Mouse (Mus musculus) heart, postnatal 0 days (tissue): Measurements from ENCODE around the gene Pak6. TPM values are rescaled to one million over a fixed set of nuclear protein-coding genes. Genes with fewer than 3 reads are reported as not detected.
A peak's percentile ranks its signal among the peaks of the same experiment; 100 is the strongest.

Experiments
- ATAC-seq: fragments of 200-750 bp; cut with Nextera tagmentation; 2 replicates; pipeline ENCODE4 v1.8.0; 2017; ENCODE audit warnings: low read depth, moderate number of reproducible peaks, moderate library complexity; ENCODE audit not compliant: insufficient read depth
- DNase-seq: peaks from one replicate; pipeline ENCODE4 v3.0.0-alpha.2; 2016; ENCODE audit warnings: low spot score
- H3K27ac ChIP-seq: fragments of 300-500 bp; sonication (generic); 2 replicates; pipeline ENCODE4 v1.5.1; 2014; ENCODE audit warnings: low read depth, mild to moderate bottlenecking
- H3K27me3 ChIP-seq: fragments of 300-500 bp; sonication (generic); 2 replicates; pipeline ENCODE4 v1.6.1; 2014; ENCODE audit warnings: low read length, mixed read lengths; ENCODE audit not compliant: control insufficient read depth, insufficient read depth
- H3K36me3 ChIP-seq: fragments of 300-500 bp; sonication (generic); replicated peaks from 2 replicates; pipeline ENCODE4 v1.6.1; 2014; ENCODE audit warnings: low read length, mixed read lengths; ENCODE audit not compliant: control insufficient read depth, insufficient read depth
- H3K4me1 ChIP-seq: fragments of 300-500 bp; sonication (generic); 2 replicates; pipeline ENCODE4 v1.6.1; 2014; ENCODE audit warnings: antibody characterized with exemption; ENCODE audit not compliant: control insufficient read depth, insufficient read depth
- H3K4me2 ChIP-seq: fragments of 300-500 bp; sonication (generic); 2 replicates; pipeline ENCODE4 v1.6.1; 2014; ENCODE audit warnings: low read depth, mild to moderate bottlenecking, low read length, moderate library complexity
- H3K4me3 ChIP-seq: fragments of 300-500 bp; sonication (generic); 2 replicates; pipeline ENCODE4 v1.5.1; 2014; ENCODE audit warnings: low read depth, low read length
- H3K9ac ChIP-seq: fragments of 300-500 bp; sonication (generic); replicated peaks from 2 replicates; pipeline ENCODE4 v1.6.1; 2014; ENCODE audit warnings: low read depth, low read length, mixed read lengths
- H3K9me3 ChIP-seq: fragments of 300-500 bp; sonication (generic); replicated peaks from 2 replicates; pipeline ENCODE4 v1.6.1; 2016; ENCODE audit warnings: low read length; ENCODE audit not compliant: control insufficient read depth
- CTCF ChIP-seq: IDR thresholded peaks from 2 replicates; pipeline ENCODE4 v1.5.1; 2016; ENCODE audit warnings: antibody characterized with exemption, control low read depth, low read depth
- EP300 ChIP-seq: IDR thresholded peaks from 2 replicates; pipeline ENCODE4 v1.6.1; 2016; ENCODE audit warnings: antibody characterized with exemption, low read depth
- WGBS: fragments of 180-500 bp; shearing (Covaris S2); extraction: QIAGEN DNeasy Blood & Tissue Kit; methylation state at CpG from one replicate; pipeline ENCODE4 v1.1.7; 2014; 5-methylcytosine and 5-hydroxymethylcytosine counted together
- polyA plus RNA-seq: library from polyadenylated mRNA; unstranded; fragments of >200 nt; fragmentation: Nextera tagmentation; extraction: Ambion mirVana; gene quantifications from 2 replicates; pipeline ENCODE4 v1.2.1, GENCODE M21; 2015
- total RNA-seq: library from RNA; depleted of rRNA; stranded (reverse); fragments of >200 nt; gene quantifications from 2 replicates; pipeline ENCODE4 v1.2.3, GENCODE M21; 2014; ENCODE audit warnings: low replicate concordance

Pak6 gene
- total and polyA plus RNA-seq, 2 experiments from 2014 or later = 9.0 to 17.0 TPM

DNA sequence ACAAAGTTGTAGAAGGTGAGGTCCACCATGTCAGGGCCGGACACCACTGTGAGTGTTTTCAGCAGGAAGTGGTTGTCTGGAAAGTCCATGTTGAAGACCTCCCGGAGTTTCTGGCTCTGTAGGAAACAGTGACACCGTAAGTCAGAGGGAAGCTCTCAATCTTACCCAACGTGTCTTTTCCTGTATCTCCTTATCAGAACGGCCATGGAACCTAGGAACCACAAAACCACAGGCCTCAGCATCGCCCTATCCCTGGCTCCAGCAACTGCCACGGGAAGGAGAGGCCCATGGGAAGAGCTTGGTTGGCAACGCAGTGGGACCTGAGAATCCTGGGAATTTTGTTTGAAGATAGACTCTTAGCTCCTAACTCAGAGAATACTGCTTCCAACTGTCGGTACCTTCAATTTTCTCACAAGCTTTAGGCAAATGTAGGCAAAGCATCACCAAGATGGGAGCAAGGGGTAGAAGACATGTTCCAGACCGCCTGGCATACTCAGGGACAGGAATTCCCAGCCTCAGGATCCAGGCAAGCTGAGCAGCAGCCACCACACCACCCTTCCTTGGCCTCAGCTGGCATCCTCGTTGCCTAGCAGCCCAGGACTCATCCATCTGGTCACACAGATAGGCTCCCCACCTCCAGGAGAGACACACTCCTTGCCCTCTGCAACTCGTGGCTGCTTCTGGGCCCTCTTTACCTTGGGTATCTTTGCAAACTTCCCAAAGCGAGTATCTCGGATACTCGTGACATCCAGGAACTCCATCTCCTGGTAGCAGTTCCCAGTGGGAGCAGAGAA is 60.8 kb downstream of the Pak6 start:
- WGBS = 73% methylated on average over 15 of the region's 15 CpGs
- H3K9ac ChIP-seq = no peak overlapping the region
- no peaks in the 10 kb centered on the region for H3K9me3 ChIP-seq
- no peak overlapping the region for H3K4me3 ChIP-seq
- ATAC-seq (no peak), DNase-seq (no peak)
- no peak overlapping the region for H3K27ac ChIP-seq
- H3K4me1 ChIP-seq = peaks cover 13% of the 10 kb centered on the region; the same call in 1 of the 2 replicates
- H3K4me2 ChIP-seq = no peak overlapping the region
- H3K27me3 ChIP-seq = no peaks in the 10 kb centered on the region
- TF ChIP-seq CTCF = no peak
- TF ChIP-seq EP300 = no peak
- no peaks in the 10 kb centered on the region for H3K36me3 ChIP-seq

DNA sequence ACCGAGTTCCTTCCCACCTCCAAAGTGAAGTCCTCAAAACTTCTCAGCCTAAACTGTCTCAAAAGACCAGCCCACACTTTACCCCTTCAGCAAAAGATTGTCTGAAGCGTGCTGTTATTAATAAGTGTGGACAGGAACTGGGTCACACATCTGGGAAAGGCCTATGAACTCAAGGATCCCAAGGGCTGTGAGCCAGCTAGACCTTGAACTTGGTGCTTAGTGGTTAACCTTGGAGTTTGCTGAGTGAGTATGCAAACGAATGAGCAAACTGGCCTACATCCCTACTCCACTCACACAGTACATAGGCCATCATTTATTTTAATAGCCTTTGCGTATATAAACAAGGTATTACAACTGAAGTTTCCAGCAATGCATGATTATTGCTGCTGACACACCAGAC is 62.4 kb downstream of the Pak6 start:
- TF ChIP-seq CTCF (no peak), EP300 (no peak)
- Histone ChIP-seq H3K36me3 (no peaks in the 10 kb centered on the region), H3K27me3 (no peaks in the 10 kb centered on the region), H3K4me1 (peaks cover 23% of the 10 kb centered on the region), H3K27ac (no peak overlapping the region), H3K9me3 (no peaks in the 10 kb centered on the region), H3K4me2 (no peak overlapping the region), H3K9ac (no peak overlapping the region), H3K4me3 (no peak overlapping the region)
- DNase-seq (no peak), ATAC-seq (no peak)
- WGBS = 80% methylated on average over 4 of the region's 4 CpGs

DNA sequence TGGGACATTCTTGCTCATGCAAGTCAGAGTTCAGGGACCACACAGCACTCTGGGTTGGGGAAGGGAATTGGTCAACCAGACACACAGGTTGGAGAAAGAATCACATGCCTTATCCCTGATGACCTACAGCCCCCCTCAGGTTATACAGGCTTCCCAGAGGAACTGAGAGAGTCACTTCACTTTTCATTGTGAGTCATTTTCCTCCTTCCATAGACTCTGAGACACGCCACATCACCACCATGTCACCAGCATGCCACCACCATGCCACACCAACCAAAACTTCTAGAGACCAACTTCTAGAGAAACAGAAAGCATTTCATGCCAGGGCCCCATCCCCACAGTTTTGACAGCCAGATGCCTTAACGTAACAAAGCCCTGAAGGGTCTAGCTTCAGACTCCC is 63.8 kb downstream of the Pak6 start:
- DNase-seq (no peak), ATAC-seq (no peak)
- H3K27me3 ChIP-seq = no peaks in the 10 kb centered on the region
- H3K9me3 ChIP-seq = no peaks in the 10 kb centered on the region
- 91% methylated on average over 2 of the region's 2 CpGs for WGBS
- peaks cover 23% of the 10 kb centered on the region for H3K4me1 ChIP-seq
- TF ChIP-seq EP300 (no peak), CTCF (no peak)
- H3K9ac ChIP-seq = no peak overlapping the region
- H3K36me3 ChIP-seq = no peaks in the 10 kb centered on the region
- H3K4me2 ChIP-seq = no peak overlapping the region
- H3K27ac ChIP-seq = no peak overlapping the region
- H3K4me3 ChIP-seq = no peak overlapping the region

DNA sequence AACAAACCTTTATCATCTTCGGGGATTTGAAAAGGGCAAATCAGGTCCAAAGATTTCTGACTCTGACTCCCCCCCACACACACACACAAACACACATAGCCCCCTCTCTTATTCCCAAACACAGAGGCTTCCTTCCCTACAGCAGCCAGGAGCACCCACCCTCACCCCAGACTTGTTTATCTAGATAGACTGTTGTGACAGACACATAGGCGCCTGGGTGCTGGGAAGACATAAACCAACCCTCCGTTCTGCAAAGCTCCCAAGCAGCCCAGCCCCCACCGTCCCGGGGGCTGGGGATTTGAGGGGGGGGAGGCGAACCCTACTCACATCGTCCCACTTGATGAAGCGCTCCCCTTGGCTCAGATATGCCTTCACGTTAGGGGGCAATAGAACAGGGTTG is 64.8 kb downstream of the Pak6 start:
- 40% methylated on average over 9 of the region's 9 CpGs for WGBS
- Histone ChIP-seq H3K9me3 (no peaks in the 10 kb centered on the region), H3K4me1 (peaks cover 23% of the 10 kb centered on the region), H3K9ac (no peak overlapping the region), H3K4me2 (peak overlapping the region; percentile 36; the same call in 1 of the 2 replicates), H3K4me3 (peak overlapping the region; percentile 2; the same call in 1 of the 2 replicates), H3K36me3 (no peaks in the 10 kb centered on the region), H3K27ac (no peak overlapping the region), H3K27me3 (no peaks in the 10 kb centered on the region)
- DNase-seq (no peak), ATAC-seq (no peak)
- TF ChIP-seq EP300 (no peak), CTCF (no peak)

DNA sequence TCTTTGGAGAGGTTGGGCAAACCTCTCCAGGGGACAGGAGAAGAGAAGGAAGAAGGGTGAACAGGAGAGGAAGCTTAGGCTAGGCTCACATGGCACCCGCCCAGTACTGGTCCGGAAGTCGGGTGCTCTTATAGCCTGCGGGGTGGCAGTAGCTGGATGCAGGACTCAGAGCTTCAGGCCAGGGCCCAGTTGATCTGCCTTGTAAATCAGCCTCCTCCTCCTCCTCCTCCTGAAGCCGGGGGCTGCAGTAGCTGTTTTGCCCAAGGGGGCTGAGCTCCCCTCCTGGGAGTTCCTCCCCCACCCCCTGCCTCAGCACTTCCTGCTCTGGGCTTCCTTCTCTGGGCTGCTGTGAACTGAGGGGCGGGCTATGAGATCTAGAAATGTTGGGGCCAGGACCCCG is 65.2 kb downstream of the Pak6 start, which contains the start of gene Plcb2:
TSS of gene Plcb2 (minus strand) at position 102 of the 400 bp plus-strand sequence.
- H3K36me3 ChIP-seq = no peaks in the 10 kb centered on the region
- no peak within 1 kb of the TSS for H3K27ac ChIP-seq
- peak within 1 kb of the TSS; percentile 36; the same call in 1 of the 2 replicates for H3K4me2 ChIP-seq
- ATAC-seq = no peak
- H3K27me3 ChIP-seq = no peaks in the 10 kb centered on the region
- peaks cover 23% of the 10 kb centered on the region for H3K4me1 ChIP-seq
- H3K9ac ChIP-seq = 0 out of 2 replicates have a peak within 1 kb of the TSS, but pooled peaks have one; percentile 0
- TF ChIP-seq EP300 (no peak), CTCF (no peak)
- H3K9me3 ChIP-seq = no peaks in the 10 kb centered on the region
- no peak for DNase-seq
- H3K4me3 ChIP-seq = peak within 1 kb of the TSS; percentile 2; the same call in 1 of the 2 replicates
- WGBS = 38% methylated on average over 7 of the region's 7 CpGs
